Mouse (Mus musculus) brain, embryonic 18.5 days (tissue): ENCODE data around the gene Ifna5.

Experiments
- DNase-seq: peaks from one replicate; pipeline ENCODE4 v3.0.0-alpha.2; 2012; ENCODE audit warnings: low read depth, low spot score

The Ifna5 gene

GRCm38 (mm10) chr4:88863309-88863708 is 28.0 kb downstream of the Ifna5 start:
- no peak for DNase-seq

GRCm38 (mm10) chr4:88864599-88864998 is 29.3 kb downstream of the Ifna5 start:
- DNase-seq, result no peak

- no peak for DNase-seq
Measured at GRCm38 (mm10) chr4:88865011-88865569, 29.8 kb downstream of the Ifna5 start.

- no peak for DNase-seq
Measured at GRCm38 (mm10) chr4:88867366-88867925, 32.1 kb downstream of the Ifna5 start.

GRCm38 (mm10) chr4:88867926-88868911 is 32.9 kb downstream of the Ifna5 start:
- no peak for DNase-seq

GRCm38 (mm10) chr4:88872691-88873090 is 37.4 kb downstream of the Ifna5 start:
- DNase-seq, result no peak

GRCm38 (mm10) chr4:88875435-88876095 is 40.2 kb downstream of the Ifna5 start:
- DNase-seq, result no peak

GRCm38 (mm10) chr4:88876520-88876919 is 41.2 kb downstream of the Ifna5 start:
- DNase-seq, result no peak

GRCm38 (mm10) chr4:88878246-88878645 is 42.9 kb downstream of the Ifna5 start:
- DNase-seq, result no peak

GRCm38 (mm10) chr4:88878772-88879171 is 43.4 kb downstream of the Ifna5 start:
- DNase-seq, result no peak

- no peak for DNase-seq
Measured at GRCm38 (mm10) chr4:88880101-88880500, 44.8 kb downstream of the Ifna5 start, which contains the start of gene Ifne. TSS of gene Ifne (minus strand) at chr4:88880201.
